Mouse (Mus musculus): Measurements from ENCODE around the gene D6Wsu163e.
A peak's percentile ranks its signal among the peaks of the same experiment; 100 is the strongest.

Gene D6Wsu163e

DNA sequence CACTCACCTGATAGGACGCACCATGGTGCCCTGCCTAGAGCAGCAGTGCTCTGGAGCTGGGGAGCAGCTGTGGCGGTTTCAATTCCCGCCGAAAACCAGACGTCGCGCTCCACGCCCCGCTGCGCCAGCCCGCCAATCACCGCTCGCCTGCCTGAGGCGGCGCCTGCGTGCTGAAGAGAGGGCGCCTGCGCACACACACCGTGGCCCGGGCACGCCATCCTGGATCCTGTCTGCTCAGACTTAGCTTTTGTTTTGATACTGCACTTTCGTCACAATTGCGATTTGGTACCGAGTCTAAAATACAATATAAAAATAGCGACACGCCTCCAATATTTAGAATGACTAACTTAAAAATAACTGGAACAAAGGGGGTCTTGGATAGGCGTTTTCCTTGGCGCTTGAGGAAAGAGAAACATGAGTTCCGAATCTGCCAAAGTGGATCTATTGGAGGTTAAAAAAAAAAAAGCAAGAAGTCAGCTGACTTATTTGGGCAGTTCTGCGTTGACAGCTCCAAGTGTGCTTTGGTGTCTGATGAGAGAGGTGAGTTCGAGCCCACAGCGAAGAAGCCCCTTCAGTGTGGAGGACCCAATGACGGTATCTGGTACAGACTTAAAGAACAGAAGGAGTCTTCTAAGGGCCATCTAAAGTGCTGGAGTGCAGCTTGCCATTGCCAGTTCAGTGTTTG is at the start of gene D6Wsu163e, which contains the start of gene Rad51ap1:
D6Wsu163e (plus strand) TSS at position 476 of the 685 bp plus-strand sequence.
Rad51ap1 (minus strand) TSS at position 101 of the 685 bp plus-strand sequence.
- peak; percentile 95 for DNase-seq (ENCODE audit: low read depth, low spot score)

DNA sequence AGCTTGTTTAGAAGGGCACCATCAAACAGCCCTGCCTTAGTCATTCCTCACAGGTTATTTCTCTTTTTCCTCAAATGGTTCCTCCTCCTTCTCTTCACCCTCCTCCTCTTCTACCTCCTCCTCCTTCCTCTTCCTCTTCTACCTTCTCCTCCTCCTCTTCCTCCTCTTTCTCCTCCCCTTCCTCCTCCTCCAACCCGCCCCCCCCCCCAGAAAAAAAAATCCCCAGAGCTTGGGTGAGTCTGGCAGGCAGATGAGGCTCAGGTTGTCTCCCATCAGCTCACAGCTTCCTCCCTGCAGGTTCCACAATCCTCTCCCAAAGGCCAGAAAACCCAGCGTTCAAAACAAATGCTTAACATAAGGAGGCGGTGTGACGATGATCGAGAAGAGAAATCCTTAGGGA is 32.4 kb upstream of the D6Wsu163e start:
- DNase-seq (ENCODE audit: low read depth, low spot score), result no peak

DNA sequence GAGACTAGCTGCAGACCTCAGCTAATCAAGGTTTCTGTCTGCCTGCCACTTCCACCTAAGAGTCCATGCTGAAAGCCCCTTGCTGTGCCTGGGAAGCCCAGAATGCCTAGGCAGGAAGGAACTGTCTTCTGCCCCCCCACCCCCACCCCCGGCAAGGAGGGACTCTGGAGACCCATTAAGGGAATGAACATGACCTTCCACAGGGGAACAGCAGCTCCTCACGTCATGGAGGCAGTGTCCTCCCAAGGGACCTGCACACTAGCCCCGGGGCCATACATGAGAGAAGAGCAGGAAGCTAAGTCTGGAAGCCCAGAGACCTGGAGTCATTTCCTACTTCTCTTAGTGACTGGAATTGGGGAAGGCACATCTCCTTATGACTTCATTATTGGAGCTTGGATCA is 31.9 kb upstream of the D6Wsu163e start:
- DNase-seq (ENCODE audit: low read depth, low spot score), result no peak

DNA sequence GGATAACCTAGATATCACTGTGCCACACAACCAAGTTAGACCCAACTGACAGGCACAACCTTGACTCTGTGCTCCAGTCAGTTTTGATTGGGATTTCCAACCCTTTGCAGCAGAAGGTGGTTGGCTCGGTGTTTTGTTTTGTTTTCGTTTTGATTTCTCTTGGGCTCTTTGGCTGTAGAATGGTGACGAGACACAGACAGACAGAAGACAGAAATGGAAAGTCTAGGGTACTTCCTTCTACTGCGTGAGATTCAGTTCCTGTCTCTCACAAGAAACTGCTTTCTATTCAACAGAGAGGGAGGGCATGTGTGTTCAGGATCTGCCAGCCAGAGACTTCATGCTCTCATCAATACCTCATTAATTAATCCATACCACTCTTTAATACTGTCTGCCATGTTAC is 29.0 kb upstream of the D6Wsu163e start:
- no peak for DNase-seq (ENCODE audit: low read depth, low spot score)

DNA sequence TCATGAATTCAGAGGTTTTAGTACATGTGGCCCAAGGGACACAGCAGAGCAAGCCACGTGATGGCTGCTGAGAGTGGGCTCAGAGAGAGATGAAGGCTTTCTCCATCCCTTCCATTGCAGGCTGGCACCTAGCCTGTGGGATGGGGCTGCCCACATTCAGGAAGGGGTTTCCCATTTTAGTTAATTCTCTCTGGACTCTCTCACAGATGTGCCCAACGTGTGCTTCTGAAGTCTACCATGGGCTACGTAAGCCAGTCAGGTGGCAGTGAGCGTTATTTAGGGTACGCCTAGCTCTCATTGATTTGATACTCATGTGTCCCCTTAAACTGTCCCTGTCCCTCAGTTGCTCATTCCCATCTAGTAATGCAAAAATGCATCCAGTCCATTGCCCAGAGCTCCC is 24.8 kb upstream of the D6Wsu163e start:
- DNase-seq (ENCODE audit: low read depth, low spot score), result no peak

DNA sequence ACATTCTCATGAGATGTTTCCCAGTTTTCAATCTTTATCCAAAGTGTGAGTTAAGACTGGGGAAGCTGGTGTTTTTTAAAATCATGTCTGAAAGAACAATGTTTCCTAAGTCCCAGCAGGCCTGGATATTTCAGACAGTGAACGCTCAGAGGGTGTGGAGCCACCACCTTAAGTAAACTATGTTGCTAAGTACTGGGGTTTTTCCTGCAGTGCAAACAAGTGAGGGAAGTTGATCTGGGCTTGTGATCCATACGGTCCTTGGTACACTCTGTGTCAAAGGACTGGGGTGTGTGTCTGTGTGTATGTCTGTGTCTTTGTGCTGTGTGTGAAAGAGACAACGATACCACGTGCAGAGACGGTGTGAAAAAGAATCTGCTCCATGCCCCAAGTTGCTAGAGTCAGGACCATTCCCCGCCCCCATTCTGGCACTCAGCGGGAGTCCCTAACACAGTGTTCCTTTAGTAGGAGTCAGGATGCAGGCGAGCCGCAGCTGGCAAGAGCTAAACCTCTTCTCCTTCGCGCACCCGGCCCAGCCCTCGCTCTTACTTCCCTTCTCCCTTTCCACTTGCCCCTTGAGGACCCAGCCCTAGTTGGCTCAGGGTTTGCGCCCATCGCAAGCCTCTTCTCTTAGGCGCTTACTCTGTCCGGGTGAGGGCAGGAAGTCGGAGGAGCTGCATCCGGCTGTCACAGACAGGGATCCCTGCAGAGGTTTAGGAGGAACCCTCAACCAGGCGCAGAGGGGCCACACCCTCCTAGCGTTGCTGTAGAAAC is 18.5 kb upstream of the D6Wsu163e start, which contains the start of gene Dyrk4:
Dyrk4 (minus strand) TSS at position 729 of the 771 bp plus-strand sequence.
- DNase-seq (ENCODE audit: low read depth, low spot score), result peak; percentile 87

DNA sequence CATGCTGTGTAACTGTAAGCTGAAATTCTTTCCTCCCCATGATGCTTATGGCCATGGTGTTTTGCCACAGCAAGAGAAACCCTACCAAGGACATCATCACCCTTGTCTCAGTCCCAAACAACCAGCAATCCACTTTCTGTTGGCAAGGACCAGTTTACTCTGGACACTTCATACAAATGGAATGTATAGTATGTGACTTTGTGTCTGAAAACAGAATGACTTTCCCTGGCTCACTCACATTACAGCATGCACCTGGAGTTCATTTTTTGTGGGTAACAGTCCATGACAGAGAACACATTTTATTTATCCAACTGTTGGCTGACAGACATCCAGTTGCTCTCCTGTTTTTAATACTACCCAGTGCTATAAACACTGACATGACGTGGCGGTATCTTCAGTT is 6.9 kb upstream of the D6Wsu163e start:
- DNase-seq (ENCODE audit: low read depth, low spot score), result no peak

DNA sequence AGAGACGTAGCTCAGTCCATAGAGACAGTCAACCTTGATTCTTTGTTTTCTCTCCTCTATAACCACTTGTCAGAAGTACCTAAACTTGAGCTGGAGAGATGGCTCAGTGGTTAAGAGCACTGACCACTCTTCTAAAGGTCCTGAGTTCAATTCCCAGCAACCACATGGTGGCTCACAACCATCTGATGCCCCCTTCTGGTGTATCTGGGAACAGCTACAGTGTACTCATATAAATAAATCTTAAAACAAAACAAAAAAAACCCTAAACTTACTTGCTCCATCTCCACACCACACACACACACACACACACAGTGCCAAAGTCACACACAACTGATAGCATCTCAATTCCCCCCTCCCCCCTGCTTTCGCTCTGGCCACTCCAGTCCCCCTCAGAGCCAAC is 1.7 kb upstream of the D6Wsu163e start:
- DNase-seq (ENCODE audit: low read depth, low spot score), result peak; percentile 32

DNA sequence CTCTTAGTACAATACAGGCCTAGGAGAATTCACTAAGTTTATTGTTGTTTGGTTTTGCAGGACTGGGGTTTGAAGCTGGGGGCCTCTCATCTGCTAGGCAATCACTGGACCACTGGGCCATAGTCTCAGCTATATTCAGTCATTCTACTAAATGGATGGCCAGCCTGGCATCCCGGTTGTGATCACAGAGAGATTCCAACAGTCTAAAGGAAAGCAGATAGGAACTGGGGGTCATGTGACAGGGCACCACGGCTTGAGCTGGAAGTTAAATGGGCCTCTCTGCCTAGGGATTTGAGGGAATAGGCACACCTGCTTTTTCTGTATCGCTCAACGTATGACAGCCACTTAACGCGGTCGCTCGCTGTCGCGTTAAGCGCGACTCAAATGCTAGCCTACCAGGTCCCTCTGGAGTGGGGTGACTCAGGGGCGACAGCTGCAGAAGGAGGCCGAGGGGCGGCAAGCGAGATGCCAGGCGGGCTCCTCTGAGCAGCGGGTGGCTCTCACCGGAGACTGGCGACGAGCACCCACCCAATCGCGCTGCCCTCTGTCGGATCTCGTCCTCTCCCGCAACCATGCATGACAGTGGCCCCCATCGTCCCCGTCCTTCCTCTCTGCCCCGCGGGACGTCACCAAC is 792 bp upstream of the D6Wsu163e start:
- DNase-seq (ENCODE audit: low read depth, low spot score), result peak; percentile 28

DNA sequence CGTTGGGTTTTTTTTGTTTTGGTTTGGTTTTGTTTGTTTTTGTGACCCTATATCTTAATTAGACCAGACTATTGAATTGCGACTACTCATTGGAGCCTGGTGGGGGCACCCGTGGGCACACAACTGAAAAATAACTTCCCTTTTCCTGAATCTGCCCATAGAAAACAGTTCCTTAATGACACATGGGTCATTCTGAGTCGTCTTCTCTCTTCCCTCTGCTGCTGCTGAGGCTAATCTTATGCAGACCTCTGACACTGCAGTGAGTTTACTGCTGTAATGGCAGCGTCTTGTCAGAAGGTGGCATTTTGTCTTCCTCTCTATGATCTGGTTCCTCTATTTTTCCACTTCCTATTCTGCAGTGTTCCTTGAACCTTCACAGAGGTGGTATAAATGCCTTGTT is 689 bp downstream of the D6Wsu163e start:
- peak; percentile 48 for DNase-seq (ENCODE audit: low read depth, low spot score)

DNA sequence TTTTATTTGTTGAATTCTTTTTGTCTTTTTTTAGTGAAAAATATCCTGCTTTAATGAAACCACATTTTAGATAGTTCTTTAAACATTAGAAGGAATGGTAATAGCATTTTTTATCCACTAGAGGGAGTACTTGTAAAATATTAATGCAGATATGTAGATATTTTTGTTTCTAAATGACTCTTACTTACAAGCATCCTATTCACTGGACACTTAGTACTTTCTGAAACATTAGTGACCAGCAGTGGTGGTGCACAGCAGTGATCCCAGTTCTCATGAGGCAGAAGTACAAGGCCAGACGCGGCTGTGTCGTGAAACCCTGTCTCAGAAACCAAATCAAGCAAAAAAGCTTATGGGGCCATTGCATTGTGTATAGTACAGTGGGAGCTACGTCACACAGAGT is 8.6 kb downstream of the D6Wsu163e start:
- DNase-seq (ENCODE audit: low read depth, low spot score), result no peak

DNA sequence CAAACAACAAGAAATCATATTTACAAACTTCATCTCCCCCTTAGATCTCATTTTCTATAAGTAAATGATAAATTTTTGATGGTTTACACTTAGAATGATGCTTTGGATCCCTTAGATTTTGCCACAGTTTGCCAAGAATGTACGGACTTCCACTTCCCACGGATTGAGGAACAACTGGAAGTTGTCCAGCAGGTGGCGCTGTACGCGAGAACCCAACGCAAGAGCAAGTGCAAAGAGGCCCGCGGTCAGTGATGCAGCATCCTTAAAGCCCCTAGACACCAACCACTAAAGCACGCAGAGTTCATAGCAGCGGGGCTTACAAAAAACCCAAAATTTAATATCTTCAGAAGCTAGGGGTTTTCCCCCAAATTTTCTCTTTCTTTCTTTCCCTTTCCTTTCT is 16.0 kb downstream of the D6Wsu163e start:
- peak; percentile 83 for DNase-seq (ENCODE audit: low read depth, low spot score)

DNA sequence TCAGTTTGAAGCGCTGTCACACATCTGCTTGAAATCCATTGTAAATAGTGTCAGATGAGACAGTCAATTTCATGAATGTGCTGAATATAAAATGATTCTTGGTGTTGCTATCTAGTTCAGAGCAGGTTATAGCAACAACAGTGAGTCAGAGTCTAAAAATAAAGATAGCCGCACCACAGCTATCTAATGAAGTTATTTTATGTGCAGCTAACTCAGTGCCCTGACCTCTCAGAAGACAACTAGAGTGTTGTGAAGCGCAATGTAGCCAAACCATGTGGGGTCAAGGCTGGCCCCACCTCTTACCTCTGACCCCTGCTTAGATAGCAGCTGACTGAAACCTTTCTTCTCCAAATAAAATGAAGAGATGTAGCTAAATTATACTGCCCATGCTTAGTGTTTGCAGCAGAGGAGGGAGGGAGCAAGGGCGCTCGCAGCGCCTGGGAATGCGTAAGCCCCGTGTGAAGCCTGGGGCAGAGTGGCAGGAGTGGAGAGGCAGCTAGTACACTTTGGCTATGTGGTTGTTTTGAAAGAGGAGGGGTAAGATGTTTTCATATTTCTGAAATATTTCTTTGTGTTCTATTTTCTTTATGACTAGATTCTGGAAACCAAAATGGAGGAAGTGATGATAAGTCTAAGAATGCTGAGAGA is 21.7 kb downstream of the D6Wsu163e start:
- no peak for DNase-seq (ENCODE audit: low read depth, low spot score)

DNA sequence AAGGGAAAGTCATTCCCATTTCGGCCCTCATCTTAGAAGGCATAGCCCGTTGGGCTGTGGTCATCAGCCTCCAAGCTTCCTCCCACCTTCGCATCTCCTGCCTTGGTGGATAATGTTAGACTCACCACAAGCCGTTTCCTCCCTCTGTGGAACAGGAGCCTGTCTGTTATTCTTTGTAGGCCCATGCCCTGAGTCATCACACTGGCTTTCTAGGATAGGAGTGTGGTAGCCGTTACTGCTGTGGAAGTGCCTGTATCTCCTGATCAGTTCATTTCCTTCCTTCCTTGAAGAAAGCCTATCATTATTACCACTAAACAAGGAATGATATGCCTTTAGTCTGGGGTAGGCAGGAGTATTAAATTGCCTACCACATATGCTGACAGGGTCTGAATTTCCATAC is 22.9 kb downstream of the D6Wsu163e start:
- DNase-seq (ENCODE audit: low read depth, low spot score), result no peak

DNA sequence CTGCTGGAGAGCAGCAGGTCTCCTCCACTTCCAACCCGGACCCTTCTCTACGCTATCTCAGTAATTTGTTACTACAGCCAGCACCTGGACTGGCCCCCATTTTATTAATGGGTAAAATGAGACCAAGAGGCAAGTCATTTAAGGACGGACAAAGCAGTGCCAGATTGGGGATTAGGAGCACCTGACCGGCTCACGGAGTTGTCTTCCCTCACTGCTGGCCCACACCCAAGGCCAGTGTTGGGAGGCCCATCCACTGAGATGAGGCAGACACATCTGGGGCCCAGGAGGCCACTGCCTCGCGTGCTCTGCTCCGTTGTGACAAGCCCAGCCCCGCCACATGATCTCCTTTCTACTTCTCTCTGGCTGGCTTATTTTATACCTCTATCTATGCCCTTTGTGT is 23.7 kb downstream of the D6Wsu163e start:
- no peak for DNase-seq (ENCODE audit: low read depth, low spot score)

DNA sequence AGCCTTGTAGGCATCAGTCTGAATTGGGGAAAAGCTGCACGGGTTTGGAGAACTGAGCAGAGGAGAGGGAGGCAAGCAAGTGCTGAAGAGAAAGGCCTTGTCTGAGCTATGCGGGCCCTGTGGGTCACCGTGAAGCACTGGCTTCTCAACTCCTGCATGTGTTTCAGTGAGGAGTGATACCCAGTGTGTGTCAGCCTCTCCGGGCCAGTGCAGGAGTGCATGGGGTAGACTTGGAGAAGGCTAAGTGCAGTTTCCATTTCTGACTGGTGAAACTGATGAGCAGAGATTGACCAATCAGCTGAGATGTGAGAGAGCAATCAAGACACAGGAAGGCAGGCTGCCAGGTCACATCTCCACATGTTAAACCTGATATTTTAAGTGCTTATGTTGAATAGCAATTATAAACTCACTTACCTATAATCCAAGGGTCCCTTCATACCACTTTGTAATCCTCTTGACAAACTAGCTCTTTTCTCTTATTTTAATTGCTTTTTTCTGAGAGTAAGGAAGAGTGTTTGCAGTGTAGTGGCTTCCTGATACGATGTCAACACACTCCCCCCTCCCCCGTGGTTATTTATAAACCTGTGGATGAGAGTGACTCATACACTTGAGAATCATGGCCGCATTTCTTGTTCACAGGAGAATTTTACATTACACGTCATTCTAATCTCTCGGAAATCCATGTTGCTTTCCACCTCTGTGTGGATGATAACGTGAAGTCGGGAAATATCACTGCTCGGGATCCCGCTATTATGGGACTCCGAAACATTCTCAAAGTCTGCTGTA is 26.7 kb downstream of the D6Wsu163e start:
- no peak for DNase-seq (ENCODE audit: low read depth, low spot score)

DNA sequence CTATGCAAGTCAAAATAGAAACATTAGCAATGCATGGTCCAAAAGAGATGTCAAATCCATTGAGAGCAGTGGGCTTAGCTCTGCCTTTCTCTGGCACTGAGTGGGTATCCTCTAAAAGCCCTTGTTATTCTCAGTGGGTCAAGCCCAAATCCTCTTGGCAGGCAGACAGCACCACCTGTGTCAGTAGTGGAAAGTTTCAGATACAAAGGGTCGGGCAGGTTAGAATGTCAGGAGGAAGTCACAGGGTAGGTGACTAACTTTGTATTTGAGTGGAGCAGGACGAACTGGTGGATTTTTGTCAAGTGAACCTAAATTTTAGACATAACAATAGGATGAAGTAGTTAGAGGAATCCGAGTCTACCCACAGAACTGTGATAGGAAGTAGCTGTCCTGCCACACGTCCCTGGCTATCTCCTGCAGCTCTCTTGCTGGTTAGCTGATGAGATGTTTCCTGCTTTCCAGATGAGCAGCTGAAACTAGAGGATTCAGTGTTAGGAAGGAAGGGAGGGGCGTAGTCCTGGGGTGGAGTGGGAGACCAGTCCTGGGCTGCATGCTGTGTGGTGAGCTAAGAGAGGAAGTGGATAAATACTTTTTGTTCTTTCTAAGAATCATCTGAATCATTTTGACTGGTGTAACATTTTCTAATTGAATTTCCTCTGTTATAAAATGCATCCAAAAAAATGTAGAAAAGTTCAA is 41.9 kb downstream of the D6Wsu163e start:
- DNase-seq (ENCODE audit: low read depth, low spot score), result no peak

DNA sequence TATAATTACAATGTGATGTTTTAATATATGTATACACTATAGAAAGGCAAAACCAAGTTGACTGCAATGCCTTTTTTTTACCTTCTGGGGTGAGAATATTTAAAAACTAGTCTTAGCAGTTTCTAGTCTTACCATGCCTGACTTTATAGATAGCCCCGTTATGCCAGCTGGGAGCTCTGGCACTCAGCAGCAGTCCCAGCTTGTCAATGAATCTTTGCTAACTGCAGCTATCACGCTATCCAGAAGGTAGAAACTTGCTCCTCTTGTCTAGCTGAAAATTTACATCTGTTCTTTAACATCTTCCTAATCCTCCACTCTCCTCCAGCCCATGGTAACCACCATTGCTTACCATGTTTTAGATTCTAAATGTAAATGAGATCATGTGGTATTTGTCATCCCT is 53.9 kb downstream of the D6Wsu163e start:
- no peak for DNase-seq (ENCODE audit: low read depth, low spot score)

DNA sequence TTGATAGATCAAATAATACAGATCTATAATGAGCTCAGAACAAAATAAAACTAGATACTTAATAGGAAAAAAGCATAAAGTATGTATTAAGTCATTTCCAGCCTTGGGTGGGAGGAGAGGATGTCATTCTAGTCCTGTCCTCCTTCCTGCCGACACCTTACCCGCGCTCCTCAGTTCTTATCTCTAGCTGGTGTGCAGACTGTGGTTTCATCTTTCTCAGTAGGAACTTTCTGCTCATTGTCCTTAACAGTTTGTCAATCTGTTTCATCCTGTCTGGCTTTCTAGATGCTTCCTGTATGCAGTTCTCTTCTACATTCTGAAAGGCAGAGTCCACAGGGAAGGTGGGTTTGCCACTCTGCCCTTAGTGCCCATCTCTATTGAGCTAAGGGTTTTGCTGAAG is 55.7 kb downstream of the D6Wsu163e start:
- no peak for DNase-seq (ENCODE audit: low read depth, low spot score)

DNA sequence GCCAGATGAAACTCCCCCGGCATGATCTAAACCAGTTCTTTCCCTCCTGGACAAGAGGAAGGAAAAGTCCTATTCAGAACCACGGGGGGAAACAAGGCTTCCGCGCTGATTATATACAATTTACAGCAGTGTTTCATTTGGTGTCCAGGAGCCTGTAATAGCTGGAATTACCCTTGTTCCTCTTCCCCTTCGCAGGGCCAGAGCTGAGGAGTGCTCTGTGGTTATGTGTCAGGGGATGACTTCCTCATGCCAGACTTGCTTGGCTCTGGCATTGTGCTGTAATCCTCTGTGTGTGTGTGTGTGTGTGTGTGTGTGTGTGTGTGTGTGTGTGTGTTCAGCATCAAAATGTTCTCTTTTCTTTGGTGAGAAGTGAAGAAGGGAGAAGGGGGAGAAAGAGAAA is 56.6 kb downstream of the D6Wsu163e start:
- no peak for DNase-seq (ENCODE audit: low read depth, low spot score)

DNA sequence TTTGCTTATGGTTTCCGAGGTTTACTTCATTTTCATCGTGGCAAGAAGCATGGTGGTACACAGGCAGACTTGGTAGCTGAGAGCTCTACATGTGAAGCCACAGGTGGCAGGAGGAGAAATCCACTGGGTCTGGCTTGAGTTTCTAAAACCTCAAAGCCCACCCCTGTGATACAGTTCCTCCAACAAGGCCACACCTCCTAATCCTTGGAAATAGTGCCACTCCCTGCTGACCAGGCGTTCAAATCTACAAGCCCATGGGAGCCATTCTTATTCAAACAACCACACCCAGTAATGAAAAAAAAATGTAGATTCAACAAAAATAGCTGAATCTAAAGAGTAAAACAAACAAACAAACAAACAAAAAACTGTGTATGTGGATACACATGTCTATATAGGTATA is 65.9 kb downstream of the D6Wsu163e start:
- peak; percentile 72 for DNase-seq (ENCODE audit: low read depth, low spot score)
